8 mouse cellular contexts compared by ENCODE assay signal in the genomic region with DNA sequence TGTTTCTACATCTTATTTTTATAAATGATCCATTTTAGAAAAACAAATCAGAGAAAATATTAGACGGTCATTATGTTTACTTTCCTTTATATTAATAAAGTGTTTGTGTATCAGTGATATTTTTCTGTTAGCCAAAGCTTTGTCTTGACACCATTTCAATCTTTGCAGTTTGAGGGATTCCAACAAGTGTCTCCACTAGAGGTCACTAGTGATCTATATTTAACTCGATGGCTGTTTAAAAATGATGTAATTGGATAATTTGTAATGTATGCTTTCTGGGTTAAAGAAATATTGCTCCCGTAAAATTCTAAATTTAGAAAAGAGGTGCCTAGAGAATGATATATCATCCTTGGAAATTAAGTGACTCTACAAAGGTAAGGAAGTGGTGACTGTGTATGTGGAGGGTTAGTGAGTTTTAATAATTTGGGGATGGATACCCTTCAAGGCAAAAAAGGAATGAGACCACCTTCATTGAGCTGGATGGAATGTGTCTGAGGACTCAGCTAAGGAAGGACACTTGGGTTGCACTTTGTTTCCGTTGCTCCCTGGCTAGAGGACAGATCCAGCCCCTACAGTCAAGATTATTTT. TPM values are rescaled to one million over a fixed set of nuclear protein-coding genes. Genes with fewer than 3 reads are reported as not detected.
DNase-seq lines count a peak whose midpoint lies in the region; ATAC-seq lines count a peak whose summit lies in the region.
"Had no signal": no experiment of that assay in that cellular context is flagged by ENCODE, and none has a peak within 500 bp of the region (broad histone marks: within the 10 kb centered on the region; RNA-seq: fewer than 3 reads in every experiment).

No protein-coding gene starts in this region.

- H3K27ac ChIP-seq in kidney, embryonic 16.5 days (ENCODE audit: low read length) = no peak overlapping the region

- H3K9me3 ChIP-seq in kidney, embryonic 16.5 days (ENCODE audit: low read length) = no peaks in the 10 kb centered on the region

- H3K4me3 ChIP-seq in kidney, embryonic 16.5 days (ENCODE audit: low read length) = no peak overlapping the region

- peak; percentile 5 for DNase-seq in kidney, postnatal 14 days
- DNase-seq in NIH3T3 (ENCODE audit: low read depth) = peak; percentile 65
- peak; percentile 35 for DNase-seq in hindlimb bud, embryonic 11.5 days (ENCODE audit: extremely low spot score, low read depth, low spot score)
- DNase-seq in T-cell, adult 2 months (ENCODE audit: low spot score) = no peak
- DNase-seq in thymus, postnatal 4 days = no peak
- DNase-seq: heart, postnatal 4 days had no signal

- no peaks in the 10 kb centered on the region for H3K4me1 ChIP-seq in kidney, embryonic 16.5 days (ENCODE audit: insufficient read depth, low read length)

- ATAC-seq in kidney, embryonic 16.5 days (ENCODE audit: low FRiP score, low TSS enrichment) = no peak
- peak; percentile 58 for ATAC-seq in CD4-positive, CD25-positive, alpha-beta regulatory T cell, adult 4 months

- no peak overlapping the region for H3K4me2 ChIP-seq in kidney, embryonic 16.5 days (replicated peaks; ENCODE audit: low read depth, low read length)

- 19% methylated on average over 4 of the region's 4 CpGs for WGBS in kidney, embryonic 16.5 days

- no peaks in the 10 kb centered on the region for H3K27me3 ChIP-seq in kidney, embryonic 16.5 days (ENCODE audit: insufficient read depth, low read length)

- no peaks in the 10 kb centered on the region for H3K36me3 ChIP-seq in kidney, embryonic 16.5 days (ENCODE audit: insufficient read depth, low read length)

- no peak overlapping the region for H3K9ac ChIP-seq in kidney, embryonic 16.5 days (replicated peaks; ENCODE audit: low read length)

RNA-seq across cellular contexts. Expression of a gene that starts 21.2 kb away (rescaled TPM):
- 40.7 and 43.9 TPM in 2 replicates for polyA plus RNA-seq in kidney, embryonic 16.5 days (2015; fragmentation: Nextera tagmentation; extraction: Ambion mirVana)
- 10 to 100 TPM; 67.5 to 84.5 TPM for polyA plus RNA-seq in CD4-positive, CD25-positive, alpha-beta regulatory T cell, adult 4 months (2017; shearing (Covaris generic))

RNA-seq across cellular contexts. Expression of a gene that starts 56.6 kb away (rescaled TPM):
- polyA plus RNA-seq in kidney, embryonic 16.5 days (2015; fragmentation: Nextera tagmentation; extraction: Ambion mirVana) = 42.1 and 50.8 TPM in 2 replicates
- polyA plus RNA-seq in CD4-positive, CD25-positive, alpha-beta regulatory T cell, adult 4 months (2017; shearing (Covaris generic)) = 1 to 10 TPM; 6.6 to 8.4 TPM

Comparison
In these comparisons a context has a peak if more than half of its experiments do, and no peak if none do; other contexts are left out.
1. DNase-seq: peak in kidney, postnatal 14 days (single experiment), NIH3T3 (single experiment) and hindlimb bud, embryonic 11.5 days (single experiment); none in T-cell, adult 2 months (single experiment) and thymus, postnatal 4 days (single experiment).